Mouse (Mus musculus) B cell, adult 2 months (primary cell): ENCODE measurements around the gene Alpk1.
A peak's percentile ranks its signal among the peaks of the same experiment; 100 is the strongest.

Experiments used
- DNase-seq, 2 experiments: peaks; one replicate each; pipeline ENCODE4 v3.0.0; 2022

The Alpk1 gene

DNA sequence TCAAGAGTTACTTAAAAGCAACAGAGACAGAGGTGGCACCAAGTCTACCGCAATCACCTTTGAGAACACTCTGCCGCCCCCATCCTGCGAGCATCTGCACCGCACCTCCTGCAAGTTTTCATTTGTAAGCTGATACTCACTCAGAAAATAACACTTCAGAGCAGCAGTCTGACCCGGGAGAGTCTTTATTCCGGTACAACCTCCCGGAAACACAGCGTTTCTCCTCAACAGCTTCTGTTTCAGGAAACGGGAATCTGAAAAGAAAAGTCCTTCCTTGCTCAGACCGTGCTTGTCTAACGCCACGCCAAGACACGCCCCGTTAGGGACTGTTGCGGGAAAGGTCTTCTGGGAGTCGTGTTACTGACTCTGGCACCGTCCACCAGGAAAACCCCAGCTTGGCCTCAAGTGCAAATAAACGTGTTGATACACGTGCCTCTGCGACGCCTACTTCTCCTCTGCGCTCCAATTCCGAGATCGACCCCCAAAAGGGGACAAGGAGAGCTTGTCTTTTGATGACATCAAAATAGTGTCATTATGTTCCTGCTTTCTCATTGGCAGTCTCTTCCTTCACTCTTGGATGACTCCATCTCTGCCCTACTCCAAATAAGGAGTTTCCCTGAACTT lies at the start of gene Alpk1:
TSS of gene Alpk1 (minus strand) at position 507 of the 624 bp plus-strand sequence.
- DNase-seq, result peak; percentile 79 to 82

DNA sequence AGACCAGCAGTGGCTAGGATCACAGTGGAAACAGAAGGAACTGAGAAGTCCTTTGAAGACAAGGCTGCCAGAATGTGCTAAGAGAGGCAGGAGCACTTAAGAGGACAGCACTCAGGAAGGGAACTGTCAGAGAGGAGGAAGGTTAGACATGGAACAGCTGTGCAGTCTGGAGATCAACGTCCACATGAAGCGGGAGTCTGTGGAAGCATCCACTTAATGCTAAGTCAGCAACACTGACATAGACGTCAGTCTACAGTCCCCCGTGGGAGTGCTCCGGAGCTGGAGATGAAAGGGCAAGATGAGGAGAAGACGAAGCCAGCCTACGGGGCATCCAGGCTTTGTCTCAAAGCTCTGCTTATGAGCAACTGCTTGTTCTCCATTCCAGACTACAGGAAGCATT lies 46.8 kb upstream of the Alpk1 start:
- no peak for DNase-seq

DNA sequence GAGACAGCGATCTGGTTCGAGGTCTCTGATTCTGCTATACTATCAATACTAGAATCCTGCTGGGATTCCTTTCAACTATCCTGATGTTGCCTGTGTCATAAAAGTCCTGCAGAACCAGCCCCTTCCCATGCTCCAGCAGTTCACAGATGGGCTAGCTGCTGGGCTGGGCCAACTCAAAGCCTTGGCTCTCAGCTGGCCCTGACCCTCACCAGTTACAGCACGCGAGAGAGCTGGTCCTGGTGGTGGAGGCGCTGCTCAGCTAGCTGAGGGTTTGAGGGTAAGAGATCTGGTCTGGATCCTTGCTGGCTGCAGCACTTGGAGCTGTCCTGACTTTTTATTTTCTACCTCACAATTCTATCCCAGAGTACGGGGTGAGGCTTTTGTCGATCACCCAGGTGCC lies 46.2 kb upstream of the Alpk1 start:
- no peak for DNase-seq

DNA sequence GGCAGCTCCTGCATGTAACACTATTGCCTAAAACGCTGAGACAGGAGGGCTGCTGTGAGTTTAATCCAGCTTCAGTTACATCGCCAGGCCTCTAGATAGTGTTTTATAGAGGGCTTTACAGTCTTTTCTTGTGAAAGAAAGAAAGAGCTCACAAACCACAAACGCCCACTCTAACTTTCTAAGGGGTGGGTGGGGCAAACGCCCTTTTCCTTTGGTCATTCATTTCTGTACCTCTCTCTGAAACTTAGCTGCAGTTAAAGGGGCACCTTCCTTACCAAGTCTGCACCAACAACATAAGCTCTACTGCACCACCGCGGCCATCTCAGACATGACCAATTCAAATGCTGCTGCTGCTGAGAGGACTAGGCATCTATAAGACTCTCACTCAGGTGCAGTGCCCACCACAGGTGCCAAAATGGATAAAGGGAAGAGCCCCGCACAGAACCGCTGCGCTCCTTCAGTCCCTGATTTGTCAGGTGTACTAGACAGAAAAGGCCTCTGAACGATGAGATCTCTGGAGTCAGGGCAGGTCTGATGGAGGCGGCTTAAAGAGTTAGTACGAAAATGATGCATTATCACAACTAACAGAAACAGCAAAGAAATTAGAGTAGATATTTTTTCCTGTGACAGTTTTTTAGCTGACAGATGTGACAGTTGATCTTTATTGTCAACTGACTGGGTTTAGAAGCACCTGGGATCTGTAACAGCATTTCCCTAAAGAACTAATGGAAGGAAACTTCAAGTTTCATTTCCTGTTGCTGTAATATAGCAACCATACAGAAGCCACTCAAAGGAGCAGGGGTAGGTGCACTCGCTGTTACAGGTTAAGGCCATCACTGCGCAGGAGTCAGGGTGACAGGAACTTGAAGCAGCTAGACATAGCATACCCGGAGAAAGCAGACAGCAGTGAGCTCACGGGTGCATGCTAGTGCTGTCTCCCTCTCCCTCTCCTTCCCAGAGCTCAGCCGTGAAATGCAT lies 43.8 kb upstream of the Alpk1 start:
- peak; percentile 54 to 59 for DNase-seq

DNA sequence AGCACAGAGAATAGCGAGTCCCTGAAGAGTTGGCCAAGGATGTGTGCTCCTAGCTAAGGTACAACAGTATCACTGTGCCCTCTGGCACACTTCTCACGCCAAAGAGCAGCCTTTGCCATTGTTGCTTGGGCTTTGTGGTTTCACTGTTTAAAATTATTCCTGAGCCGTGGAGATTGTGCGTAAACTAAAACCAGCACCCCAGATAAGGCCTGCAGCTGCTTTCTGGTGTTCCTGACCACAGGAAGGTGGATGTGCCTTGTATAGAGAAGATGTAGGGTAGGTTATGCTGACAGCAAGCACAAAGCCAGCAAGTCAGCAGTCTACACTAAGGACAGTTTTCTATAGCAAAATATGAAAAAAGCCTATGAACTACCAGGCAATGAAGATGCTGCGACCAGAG lies 40.9 kb upstream of the Alpk1 start:
- DNase-seq, result no peak

DNA sequence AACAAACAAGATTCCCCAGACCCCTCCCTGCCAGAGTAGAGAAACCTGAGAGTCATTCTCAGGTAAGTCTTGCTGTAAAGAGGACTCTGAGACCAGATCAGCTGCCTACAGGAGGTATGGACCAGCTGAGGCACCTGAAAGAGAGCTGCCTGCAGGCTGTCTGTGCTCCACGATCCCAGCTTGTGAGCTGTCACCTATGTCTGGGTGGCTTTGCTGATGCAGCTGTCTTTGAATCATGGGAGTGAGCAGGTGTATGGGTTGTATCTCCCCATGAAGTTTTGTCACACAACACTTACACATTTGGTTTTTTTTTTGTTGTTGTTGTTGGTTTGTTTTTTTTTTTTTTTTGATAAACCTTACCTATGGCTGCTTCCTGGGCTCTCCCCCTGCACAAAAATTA lies 40.1 kb upstream of the Alpk1 start:
- no peak for DNase-seq

DNA sequence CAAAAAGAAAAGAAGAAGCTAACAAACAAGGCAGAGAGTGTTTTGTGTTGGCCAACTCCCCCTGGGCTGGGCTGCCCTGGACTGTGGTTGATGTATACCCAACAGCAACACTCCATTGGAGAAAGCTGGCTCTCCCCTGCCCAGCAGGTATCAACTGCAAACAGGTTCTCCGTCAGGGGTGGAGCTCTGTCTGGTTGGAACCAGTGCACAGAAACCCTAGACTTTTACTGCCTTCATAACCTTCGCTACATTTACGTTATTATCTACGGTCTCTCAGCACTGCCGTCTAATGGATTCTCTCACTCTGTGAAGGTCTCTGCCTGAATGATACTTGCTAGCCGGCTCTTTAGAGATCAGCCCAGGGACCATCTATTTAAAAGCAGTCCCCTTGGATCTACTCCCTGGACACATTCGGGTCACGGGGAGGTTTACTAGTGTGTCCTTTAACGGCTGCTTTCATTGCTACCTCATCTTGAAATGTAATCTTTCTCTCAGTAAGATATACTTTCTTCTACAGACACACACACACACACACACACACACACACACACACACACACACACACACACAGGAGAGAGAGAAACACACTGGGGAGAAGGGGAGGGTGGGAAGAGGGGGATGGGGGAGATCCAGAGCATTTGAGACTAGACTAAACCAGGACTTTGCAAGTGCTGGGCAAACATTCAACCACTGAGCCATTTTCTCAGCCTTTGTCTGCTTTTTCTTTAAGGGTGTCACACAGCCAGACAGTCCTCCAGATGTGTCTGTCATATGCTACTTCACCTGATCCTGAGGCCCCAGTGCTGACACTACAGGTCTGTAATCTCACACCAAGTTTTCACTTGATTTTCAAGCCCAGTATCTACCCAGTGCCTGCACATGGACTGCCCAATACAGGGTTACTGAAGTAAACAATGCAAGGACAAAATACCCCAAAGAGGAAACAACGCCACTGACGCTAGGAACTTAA lies 38.7 kb upstream of the Alpk1 start:
- DNase-seq, result no peak

DNA sequence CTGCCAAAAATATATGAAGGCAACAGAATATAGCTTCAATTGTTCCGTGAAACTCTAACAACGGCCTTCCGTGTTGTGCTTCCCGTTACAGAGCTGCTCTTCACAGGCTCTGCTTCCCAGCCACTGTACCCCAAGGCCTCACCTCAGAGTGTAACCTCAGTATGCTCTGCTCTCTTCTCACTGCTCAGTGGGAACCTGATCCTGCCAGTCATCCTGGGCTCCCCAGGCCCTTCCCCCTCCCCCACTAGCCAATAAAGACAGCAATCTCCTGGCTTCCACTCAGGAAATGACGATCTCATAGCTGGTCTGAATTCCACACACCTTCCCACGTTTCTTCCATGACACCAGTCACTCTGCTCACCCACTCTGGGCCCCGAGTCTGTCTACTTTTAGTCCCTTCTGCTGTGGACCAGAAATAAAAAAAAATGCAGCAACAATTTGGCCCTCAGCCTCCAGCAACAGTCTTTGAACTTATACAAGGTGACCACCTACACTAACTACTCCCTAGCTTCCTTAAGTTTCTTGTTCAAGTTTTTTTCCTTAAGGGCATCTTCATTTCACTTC lies 36.9 kb upstream of the Alpk1 start:
- DNase-seq, result no peak

DNA sequence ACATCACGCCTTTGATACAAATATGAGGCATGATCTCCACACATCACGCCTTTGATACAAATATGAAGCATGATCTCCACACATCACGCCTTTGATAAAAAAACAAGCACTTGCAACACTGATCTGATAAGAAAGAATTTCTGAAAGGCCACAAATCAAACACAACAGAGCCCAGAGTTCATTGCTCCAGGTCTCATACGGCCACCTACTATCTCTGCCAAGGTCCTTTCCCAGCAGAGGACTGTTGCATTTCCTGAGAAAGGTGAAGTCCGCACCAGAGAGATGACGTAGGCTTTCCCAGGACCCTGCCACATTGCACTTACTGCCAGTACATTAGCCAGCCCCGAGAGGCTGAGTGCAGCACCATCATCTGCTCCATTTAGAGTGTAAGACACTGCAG lies 28.8 kb upstream of the Alpk1 start:
- no peak for DNase-seq

DNA sequence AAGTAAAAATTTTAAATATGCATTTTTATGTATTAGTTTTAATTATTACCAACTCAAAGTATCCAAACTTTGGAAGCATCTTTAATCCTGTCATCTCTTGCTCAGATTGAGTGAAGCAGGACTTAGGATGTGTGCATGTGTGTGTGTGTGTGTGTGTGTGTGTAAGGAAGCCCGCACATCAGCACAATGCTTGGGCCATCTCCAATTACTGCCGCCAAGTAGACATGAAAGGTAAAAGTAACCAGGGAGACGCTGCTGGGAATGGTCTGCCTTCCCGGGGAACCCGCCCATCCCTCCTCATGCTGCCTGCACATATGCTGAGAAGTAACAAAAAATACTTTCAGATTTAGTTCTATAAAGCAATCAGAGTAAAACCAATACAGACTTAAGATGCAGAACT lies 27.5 kb upstream of the Alpk1 start:
- no peak for DNase-seq

DNA sequence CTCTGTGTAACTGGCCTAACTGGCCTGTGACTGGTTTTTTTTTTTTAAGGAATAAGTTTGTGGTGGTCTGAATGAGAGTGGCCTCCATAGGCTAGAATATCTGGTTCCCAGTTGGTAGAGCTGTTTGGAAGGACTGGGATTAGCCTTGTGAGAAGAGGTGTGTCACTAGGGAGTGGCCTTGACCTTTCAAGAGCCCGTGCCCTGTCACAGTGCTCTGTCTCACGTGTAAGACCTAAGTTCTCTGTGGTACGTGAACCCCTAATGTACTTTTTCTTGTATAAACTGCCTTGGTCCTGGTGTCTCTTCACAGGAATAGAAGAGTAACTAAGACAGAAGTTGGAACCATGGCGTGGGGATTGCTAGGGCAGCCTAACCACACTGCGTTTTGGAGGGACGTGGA lies 25.7 kb upstream of the Alpk1 start:
- DNase-seq, result no peak

DNA sequence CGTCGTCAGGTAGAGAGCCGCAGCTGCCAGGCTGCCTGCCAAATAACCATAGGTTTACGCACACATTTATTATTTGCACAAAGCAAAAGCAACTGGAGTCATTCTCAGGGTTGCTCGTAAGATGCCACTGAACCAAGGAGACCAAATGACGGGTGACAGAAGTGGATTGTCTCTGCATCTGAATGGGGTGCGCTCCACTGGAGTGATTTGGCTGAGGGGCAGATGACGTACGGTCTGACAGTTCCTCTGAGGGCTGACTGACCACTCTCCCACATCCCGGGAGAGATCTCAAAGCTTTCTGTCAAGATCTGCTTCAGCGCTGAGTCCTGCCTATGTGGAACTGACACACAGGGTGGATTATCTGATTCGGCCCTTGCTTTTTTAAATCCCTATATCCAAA lies 24.7 kb upstream of the Alpk1 start:
- DNase-seq, result no peak

DNA sequence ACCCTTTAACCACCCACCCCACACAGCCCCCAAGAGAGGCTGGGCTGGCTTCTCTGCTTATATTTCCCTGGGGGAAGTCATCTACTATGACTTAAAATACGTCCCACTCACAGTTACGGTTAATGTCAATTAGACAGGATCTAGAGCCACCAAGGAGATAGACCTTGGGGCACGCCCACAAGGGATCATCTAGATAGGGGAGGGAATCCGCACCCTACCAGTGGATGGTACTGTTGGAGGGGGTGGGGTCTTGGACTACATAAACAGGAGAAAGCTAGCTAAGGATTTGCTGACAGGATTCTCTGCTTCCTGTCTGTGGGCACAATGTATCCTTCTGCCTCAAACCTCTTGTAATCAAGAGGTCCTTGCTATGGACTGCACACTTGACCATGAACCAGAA lies 24.1 kb upstream of the Alpk1 start:
- DNase-seq, result no peak

DNA sequence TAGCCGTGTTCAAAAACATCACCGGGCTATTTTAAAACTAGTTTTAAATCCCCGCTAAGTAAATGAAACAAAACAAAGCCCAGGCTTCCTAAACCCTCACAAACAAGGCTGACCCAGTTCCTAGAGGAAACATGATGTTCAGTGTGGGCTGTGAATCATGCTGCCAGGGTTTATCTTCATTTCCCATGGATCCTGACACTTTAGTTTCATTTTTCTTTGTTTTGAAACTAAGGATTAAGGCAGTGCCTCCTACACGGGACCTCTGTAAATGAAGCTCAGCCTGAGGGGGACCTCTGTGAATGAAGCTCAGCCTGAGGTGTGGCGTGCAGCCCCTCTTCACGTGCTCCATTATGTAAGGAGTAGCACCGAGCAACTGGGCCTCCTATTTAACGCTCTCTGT lies 22.5 kb upstream of the Alpk1 start:
- no peak for DNase-seq

DNA sequence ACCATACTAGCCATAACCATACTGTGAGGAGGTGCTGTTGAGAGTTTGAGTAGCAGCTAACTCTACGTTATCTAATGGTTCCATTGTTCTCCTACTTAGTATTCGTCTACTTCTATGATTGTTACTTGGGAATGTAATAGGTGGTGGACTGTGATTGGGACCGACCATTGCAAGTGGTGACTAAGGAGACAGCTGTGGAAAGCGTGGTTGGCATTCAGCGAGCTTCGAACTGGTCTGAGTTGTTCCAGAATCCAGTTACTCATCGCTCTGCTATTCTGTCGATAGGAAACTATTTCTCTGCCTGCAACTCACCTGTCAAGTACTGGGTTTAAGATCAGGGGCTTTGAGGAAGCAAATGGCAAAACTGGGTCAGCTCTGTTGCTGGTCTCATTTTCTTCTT lies 20.8 kb upstream of the Alpk1 start:
- DNase-seq, result no peak

DNA sequence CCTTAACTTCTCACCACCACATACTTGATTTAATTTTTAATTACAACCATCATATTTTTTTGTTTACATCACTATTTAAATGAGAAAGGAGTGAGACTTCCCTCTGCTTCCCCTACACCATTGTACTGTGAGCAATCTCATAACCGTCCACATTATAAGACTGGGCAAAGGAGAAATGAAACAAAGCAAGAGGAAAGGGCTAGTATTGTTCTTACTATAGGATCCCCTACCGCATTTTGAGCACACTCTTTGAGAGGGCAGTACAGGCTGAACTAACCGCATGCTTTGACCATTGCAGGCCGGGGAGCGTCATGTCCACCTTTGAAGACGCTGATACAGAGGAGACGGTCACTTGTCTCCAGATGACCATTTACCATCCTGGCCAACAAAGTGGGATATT lies 15.9 kb upstream of the Alpk1 start:
- DNase-seq, result no peak

DNA sequence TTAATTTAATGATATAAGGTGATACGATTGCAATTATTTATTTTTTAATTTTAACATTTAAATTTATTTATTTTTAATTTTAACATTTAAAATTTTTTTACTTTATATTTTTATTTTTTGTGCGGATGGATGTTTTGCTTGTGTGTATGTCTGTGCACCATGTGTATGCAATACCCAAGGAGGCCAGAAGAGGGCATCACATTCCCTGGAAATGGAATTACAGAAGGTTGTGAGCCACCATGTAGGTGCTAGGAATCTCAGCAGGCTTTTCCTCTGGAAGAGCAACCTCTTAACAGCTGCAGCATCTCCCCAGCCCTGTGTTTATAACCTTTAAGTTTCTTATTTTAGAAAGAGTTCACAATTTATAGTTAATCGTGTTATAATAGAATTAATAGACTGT lies 15.4 kb upstream of the Alpk1 start:
- DNase-seq, result peak; percentile 43 to 46

DNA sequence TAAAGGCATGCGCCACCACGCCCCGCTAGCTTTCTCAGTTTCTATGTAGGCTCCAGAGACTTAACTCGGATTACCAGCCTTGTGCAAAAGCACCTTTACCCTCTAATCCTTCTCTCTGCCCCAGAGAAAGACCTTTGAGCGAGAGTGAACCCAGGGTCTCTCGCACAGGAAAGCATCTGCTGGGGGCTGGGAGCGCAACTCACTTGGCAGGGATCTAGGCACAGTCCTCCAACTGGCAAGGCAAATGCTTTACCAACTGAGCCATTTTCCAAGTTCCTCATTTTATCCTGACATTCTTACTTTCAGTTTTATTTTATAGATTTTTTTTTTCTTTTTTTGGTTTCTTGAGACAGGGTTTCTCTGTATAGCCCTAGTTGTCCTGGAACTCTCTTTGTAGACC lies 12.7 kb upstream of the Alpk1 start:
- DNase-seq, result peak; percentile 47 to 56

DNA sequence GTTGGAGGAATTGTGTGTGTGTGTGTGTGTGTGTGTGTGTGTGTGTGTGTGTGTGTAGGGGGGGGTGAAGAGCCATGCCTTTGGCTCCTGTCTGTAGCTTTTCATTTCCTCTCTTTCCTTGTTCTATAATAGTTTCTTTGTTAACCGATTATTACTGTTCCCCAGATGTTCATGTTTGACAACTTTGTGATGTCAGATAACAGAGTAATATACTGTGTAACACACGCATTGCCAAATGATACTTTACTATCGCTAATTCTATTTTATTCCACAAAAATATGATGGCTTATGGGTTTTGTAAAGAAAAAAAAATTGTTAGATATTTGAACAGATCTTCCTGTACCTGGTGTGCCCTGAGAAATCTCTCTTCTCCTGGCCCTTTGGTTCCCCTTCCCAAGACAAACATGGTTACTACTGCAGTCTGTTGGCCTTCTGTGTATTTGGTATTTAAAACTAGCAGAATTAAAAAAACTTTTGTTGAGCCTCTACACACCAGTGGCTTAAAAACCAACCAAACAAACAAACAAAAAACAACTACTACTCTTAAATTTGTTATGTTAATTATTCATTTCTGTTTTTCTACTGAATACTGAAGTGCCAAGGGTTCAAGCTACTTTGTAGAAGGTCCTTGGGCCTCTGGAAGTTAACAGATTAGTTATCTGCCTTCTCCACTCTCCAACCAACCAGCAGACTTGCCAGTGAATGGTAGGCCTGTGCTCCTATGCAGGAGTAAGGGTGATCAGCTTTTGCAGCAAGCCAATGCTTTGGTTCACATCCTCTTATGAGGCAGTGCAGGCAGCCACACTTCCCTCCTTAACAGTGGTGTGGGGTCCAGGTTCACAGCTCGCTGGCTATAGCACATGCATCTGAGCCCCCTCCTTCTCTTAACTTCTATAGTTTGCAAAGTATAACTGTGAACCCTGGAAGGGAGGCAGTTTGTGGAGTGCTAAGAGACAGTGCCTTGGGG lies 11.6 kb upstream of the Alpk1 start:
- DNase-seq, result peak; percentile 40 to 41

DNA sequence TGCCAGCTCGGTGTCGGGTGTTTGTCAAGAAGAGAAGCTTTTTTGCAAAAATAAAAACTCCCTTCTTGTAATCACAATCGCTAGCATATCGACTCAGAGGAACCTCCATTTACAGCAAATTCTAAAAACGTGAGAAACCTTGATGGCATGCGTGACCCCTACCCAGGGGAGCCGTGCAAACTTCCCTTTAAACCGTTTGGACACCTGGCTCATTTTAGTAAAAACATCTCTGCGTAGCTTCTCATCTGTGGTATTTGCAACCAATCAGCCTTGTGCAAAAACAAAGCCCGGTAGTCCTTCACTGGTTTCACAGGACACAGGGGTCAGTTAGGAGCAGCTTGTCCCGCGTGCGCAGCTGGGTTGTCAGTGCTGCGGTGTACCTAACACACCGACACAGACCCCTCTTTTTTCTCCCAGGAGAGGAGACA lies 10.7 kb upstream of the Alpk1 start:
- peak; percentile 62 for DNase-seq

DNA sequence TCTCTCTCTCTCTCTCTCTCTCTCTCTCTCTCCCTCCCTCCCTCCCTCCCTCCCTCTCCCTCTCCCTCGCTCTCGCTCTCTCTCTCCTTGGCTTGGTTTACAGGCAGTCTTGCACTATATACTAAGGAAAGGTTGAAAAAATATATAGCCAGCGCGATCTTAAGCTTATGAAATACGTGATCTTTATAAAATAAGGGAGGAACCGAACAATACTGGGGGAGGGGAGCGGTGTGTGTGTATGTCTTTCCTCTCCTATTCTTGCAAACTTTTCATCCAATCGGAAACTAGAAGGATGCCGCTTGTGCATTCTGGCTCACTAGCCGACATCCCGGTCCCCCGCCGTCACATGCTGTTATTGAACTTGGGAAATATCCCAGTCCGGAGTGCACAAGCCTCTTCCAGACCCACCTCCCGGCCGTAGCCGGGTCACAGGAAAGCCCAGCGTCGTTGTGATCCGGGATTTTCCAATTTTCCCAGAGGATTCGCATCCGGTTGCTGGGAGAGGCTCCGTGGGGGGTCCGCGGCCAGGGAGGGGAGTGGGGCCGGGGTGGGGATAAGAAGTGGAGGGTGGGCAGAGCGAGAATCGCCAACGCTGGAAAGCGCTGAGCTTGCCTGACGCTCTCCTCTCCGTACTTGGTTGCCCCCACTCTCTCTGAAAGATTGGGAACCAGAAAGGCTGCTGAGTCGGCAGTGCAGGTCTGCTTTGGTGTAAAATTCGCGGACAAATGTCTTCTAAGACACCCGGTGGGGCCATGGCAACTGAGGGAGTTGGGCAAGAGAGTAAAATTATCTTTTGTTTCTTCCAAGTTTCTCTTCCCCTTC lies 10.1 kb upstream of the Alpk1 start:
- DNase-seq, result peak; percentile 46 to 48
